Mouse (Mus musculus): ENCODE results near the gene Zfpm1.

- TF ChIP-seq CTCF (IDR thresholded peaks at IDR 0.05; ENCODE audit: low read depth, low read length) (no peak), POLR2A (IDR thresholded peaks at IDR 0.05; ENCODE audit: borderline replicate concordance, low read depth, low read length) (no peak)
Observed at GRCm38 (mm10) chr8:122234055-122234454, 47.9 kb upstream of the Zfpm1 start.

Measured in bone marrow macrophage, adult 2 months (primary cell).